Mouse (Mus musculus) cerebellum, postnatal 25 days (tissue): ENCODE results near the gene Tmem223.

ENCODE experiments used
- DNase-seq, 2 experiments: peaks; one replicate each; pipeline ENCODE4 v3.0.0; 2021; ENCODE audit warnings: mixed read lengths in 2 of 2

The Tmem223 gene

DNA sequence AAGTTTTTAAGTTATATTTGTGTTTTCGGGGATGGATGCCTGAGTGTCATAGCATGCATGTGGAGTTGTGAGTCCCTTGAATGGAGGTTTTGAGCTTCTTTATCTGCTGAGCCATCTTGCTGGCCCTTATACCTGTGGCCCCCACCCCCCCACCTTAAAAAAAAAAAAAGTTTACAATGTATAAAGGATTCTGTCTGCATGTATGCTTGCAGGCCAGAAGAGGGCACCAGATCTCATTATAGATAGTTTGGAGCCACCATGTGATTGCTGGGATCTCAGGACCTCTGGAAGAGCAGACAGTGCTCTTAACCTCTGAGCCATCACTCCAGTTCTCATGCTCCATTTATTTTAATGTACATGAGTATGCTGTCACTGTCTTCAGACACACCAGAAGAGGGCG, 23.4 kb upstream of the Tmem223 start:
- DNase-seq, result no peak

DNA sequence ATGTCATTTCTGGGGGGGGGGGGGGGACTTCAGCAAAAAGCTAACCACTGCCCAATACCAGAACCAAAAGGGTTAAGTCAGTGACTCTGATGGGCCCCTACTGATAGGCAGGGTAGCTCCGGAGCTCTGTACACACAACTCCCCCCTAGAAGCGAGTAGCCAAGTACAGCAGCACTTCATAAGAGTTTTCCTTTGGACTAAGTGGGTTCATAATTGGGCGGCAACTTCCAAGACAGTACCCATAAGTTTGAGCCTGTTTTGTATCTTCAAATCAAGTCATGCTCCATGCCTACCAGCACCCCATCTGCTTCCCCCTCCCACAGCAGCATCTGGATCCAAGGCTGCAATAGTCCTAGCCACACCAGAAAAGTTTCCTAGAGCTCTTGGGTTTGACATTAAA, 15.1 kb upstream of the Tmem223 start:
- DNase-seq, result no peak

DNA sequence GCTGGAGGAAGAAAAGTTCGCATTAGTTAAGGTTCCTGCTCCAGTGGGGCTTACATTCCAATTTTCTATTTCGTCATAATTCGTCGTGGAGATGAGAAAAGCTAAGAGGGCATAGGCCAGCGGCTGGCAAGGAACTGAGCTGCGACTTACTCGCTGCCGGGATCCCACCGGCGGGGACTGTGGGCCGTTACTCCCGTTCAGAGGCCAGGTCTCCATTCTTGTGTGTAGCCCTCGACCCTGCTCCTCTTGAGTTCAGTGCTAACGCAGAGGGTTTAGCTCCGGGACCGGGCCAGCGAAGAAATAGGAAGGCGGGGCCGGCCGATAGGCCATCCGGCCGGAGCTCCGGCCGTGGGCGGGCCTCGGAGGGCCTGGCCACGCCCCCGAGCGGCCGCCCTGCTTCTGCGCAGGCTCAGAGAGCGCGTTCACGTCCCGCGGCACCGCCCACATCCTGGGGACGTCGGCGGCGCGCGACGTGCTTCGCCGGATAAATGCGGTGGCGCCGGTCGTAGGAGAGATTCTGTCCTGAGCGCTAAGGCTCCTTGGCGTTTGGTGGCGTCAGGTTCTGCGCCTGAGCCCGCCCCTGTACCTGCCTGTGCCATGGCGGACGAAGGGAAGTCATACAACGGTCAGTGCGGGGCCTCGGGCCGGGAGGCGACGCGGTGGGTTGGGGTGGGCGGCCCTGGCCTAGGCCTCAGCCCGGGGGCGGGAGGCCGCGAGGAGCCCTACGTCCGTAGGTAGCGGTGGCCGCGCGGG, 14.0 kb upstream of the Tmem223 start, which contains the start of gene Nxf1:
Nxf1 (plus strand) TSS at position 439 of the 753 bp plus-strand sequence.
- DNase-seq, result peak; percentile 92 to 98

DNA sequence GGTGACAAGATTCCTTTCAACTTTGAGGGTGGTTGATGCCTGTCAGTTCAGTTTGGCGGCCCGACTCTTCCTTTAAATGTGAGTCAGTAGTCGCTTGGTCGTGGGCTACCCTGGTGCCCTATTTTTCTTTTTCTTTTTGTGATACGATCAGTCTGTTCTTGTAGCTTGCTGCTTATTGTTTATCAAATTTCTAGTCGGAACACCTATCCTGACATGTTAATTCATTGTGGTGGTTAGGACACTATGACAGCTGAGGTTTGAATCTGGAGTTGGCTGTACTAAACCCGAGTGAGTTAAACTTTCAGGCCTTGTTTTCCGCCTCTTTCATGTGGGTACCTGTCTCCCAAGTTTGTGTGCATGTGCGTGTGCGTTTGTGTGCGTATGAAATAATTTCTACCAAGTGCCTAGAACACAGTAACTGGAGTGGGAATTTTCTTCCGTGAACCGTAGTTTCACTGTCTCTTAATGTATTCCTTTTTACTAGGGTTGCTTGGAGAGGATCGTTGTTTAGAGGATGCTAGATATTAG, 13.3 kb upstream of the Tmem223 start:
- DNase-seq, result no peak

DNA sequence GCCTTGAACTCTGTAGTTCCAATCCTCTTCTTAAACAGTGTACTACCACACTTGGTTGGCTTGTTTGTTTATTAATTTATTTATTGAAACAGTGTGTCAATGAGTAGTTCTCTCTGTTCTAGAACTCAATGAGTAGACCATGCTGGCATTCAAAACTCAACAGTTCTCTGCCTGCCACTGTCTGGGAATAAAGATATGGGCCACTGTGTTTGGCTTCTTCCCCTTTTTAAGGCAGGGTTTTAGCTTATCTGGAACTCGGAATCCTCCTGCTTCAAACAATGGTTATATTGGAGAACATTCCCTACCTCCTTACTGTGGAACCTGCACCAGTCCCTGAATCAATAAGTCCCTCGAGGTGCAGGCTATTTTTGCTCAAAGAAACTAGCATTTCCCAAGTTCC, 11.9 kb upstream of the Tmem223 start:
- DNase-seq, result no peak

DNA sequence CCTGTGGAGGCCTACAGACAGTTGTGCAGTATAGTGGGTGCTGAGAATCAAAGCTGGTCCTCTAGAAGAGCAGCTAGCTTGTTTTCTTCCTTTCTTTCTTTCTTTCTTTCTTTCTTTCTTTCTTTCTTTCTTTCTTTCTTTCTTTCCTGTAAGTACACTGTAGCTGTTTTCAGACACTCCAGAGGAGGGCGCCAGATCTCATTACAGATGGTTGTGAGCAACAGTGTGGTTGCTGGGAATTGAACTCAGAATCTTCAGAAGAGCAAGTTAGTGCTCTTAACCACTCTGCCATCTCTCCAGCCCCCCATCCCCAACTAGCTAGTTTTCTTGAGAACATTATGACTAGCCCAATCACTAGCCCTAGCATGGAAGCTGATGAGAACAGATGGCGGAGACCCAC, 10.0 kb upstream of the Tmem223 start:
- no peak for DNase-seq

DNA sequence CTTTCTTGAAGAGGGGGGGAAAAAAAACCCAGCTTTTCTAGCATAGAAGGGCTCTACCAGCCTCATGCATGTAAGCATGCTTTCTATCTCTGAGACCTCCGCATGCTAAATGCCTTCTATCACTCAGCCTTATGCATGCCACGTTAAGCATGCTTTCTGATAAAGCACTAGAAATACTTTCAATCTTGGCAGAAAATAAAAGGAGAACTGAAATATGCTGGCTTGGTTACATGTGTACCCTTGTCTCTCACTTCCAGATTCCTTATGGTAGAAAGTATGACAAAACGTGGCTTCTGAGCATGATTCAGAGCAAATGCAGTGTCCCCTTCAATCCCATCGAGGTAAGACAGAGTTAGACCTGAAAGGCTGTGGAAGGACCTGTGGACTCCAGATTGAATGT, 7.5 kb upstream of the Tmem223 start:
- DNase-seq, result no peak

DNA sequence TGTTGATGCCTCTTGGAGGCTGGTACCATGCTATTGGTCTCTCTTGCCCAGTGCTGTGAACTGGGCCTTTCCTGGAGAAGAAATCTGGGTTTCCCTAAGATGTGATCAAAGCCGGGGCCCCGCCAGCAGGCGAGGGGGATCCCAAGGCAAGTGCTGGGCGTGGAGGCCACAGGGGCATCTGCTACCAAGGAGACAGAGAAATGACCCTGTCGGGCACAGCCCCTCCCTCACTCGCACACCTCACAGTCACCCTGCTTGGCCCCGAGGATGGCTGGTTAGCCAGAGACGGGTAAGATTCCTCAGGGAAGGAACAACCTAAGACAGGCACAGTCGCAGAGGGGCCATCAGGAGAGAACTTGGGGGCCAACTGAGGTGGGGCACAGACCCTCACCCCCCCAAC, 5.2 kb upstream of the Tmem223 start:
- DNase-seq, result no peak

DNA sequence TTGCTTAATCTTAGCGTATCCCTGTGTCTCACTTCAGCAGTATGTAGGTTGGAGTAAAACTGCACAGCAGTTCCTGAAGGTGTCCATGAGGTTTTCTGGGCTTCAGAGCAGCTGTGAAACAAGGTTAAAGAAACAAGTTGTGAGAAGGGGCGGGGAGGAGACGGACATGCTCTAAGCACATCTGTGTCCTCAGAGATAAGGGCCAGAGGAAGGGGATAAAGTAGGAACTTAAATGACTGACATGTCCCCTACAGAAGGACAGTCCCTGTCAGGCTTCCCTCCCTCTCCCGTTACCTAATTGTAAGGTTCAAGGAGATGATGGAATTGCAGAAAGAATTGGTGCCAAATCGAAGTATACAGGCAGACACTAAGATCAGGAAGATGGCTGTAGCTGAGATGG, 2.2 kb downstream of the Tmem223 start:
- no peak for DNase-seq

DNA sequence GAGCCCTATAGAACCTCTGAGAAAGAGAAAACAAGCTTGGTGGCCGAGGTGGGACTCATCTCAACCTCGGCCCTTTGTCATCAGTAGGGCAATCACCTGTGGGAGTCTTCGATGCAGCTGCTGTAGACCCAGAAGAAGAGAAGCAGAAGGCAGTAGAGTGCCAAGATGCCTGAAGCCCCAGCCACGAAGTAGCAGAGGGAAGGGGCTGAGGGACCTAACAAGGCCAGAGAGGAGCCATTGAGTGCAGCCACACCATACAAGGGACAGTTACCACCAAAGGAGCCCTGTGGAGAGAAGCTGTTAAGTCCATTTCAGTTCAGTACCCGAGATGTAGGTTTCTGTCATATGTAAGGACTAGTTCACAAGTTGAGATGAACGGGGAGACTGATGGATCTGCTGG, 2.6 kb downstream of the Tmem223 start:
- no peak for DNase-seq

DNA sequence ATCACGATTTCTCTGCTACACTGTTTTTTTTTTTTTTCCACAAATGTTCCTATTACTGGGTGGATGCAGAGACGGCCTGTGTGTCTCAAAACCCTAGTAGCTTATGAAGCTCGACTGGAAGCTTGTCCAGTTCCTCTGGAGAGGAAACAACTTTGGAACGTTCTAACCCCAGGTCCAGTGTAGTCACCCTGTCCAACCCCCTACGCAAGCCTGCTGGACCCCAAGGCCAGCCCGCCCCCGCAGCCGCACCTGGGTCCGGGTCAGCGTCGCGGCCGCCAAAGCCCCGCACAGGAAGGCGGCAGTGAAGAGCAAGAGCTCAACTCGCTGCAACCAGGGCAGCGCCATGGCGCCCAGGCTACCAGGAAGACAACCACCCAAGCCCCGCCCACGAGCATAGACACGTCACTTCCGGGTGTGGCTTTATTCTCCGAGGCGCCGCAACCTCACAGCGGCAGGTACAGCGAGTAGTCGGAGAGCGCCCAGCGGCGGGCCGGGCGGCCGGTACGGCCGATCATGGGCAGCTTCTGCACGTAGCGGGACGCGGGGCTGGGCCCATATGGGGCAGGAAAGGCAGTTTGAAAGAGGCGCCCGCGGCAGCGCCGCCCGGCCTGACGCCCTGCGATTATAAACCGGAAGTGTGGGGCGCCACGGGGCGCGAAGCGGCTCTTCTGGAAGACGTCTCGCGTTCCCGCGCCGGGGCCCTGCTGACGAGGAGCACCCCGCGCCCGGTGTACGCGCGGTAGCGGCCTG, 3.5 kb downstream of the Tmem223 start, which contains the start of gene Tmem179b:
Tmem179b (minus strand) TSS at position 382 of the 750 bp plus-strand sequence.
- DNase-seq, result peak; percentile 98 to 99

DNA sequence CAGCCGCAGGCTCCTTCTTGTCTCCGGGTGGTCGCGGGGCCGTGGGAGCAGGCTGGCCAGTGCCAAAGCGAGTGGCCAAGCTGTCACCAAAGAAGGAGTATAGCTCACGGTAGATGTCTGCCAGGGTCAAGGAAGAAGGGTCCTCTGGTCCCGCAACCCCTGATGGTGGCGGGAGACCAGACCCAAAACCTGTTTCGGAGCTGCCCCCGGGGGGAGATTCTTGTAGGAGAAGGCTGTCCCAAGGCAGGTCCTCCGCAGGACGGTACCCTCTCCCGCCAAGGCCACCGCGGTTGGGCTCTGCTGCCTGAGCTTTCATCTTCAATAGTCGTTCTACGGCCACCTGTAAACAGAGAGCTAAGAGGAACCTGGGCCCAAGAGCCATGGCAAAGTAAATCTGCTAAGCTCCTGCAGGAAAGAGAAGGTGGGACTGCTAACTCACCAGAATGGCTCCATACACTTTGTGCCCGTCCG, 4.2 kb downstream of the Tmem223 start:
- DNase-seq, result no peak

DNA sequence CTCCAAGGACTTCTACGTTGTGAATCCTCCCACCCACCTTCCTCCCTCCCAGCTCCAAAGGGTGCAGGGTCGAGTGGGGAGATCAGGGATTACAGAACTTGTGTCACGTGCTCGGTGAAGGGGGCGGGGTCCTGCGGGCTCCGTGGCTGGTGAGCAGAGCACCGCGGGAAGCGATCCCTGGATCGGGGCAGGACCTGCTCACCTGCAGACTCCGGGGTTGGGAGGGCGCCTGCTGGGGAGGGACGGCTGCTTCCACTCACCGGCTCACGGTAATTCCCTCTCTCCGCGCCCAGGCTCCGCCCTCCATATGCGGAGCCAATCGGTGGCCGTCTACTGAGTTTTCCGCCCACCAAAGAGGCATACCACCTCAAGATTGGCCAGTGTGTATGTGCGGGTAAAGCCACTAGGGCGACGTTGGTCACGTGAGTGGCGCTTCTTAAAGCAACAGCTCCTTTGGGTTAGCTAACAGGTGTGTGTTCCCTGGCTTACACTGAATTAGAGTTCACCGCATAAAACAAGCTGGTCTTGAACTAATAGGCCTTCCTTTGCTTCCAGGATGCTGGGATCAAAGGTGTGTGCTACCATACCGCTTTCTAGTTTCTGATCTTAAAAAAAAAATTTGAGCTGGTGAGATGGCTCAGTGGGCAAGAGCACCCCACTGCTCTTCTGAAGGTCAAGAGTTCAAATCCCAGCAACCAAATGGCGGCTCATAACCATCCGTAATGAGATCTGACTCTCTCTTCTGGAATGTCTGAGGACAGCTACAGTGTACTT, 15.4 kb downstream of the Tmem223 start, which contains the start of gene Taf6l:
Taf6l (minus strand) TSS at position 410 of the 774 bp plus-strand sequence.
- DNase-seq, result peak; percentile 89 to 93

DNA sequence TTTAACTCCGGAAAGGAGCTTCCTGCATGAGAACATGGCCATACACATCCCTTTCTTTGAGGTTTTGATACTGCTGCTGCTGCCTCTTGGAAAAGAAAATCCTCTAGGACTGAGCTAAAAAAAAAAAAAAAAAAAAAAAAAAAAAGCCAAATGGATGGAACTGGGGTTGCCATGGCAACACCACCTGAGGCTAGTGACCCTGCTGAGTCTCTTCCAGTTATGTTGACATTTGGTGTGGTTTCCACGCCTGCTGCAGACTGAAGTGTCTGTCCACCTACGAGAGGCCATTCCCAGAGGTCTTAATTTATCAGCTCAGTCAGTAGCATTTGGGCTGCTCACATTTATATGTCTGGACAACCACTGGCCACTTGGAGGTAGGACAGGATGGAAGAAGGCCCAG, 17.7 kb downstream of the Tmem223 start:
- peak; percentile 37 to 69 for DNase-seq

DNA sequence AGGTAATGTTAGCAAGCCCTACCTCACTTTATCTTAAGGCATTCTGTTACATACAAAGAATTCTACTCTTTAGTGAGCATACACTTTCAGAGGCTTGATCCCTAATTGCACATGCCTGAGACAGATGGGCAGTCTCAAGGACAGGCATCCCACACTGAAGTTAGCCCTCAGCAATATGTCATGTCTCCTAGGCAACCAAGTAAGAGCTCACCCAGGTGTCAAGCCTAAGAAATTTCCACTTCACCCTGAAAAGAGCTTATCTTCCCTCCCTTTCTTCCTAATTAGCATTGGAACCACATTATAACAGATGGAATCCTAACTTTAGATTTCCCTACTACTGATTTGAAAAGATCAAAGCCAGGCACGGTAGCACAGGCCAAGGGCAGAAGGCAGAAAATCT, 18.4 kb downstream of the Tmem223 start:
- DNase-seq, result no peak

DNA sequence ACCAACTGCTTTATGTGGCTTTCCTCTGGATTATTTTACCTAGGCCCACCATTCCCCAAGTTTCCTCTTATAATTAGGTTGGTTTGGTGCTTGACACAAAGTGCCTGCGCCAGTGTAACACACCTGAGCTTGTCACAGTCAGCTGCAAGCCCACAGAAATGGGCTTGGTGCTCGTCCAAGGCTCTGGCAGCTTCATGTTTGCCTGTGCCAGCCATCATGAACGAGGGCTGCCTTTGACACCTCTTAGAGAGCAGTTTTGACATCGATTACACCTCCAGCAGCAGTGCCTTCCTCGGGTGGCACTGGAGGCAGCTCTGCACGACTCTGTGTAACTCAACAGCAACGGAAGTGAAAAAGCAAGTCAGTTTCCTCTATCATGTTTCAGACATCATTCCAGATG, 19.4 kb downstream of the Tmem223 start:
- DNase-seq, result no peak

DNA sequence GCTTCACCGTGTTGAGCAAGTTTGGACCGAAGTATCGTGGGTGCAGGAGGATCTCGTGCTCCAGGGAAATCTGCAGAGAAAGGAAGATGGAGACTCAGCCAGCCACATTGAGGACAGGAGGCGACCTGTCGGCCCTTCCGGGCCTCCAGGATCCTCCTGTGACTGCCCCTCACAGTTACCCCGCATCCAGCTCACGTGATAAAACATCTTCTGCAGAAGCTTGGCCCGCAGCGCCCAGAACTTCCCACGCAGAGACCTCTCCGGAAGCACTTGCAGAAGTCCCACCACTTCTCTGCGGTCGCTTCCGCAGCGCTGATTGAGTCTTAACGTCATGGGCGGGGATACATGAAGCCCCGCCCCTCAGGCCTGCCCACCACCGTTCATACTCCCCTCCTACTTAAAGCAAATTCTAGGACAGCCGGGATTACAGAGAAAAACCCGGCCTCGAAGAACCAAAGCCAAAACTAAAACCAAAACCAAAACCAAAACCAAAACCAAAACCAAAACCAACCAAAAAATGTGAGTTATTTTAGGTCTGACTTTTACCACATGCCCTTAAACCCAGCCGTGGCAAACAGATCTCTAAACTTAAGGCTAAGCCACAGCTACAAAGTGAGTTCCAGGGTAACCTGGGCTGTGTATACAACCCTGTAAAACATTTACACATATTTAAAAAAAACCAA, 27.6 kb downstream of the Tmem223 start, which contains the start of gene Polr2g:
Polr2g (minus strand) TSS at position 314 of the 683 bp plus-strand sequence.
- peak; percentile 86 to 93 for DNase-seq

DNA sequence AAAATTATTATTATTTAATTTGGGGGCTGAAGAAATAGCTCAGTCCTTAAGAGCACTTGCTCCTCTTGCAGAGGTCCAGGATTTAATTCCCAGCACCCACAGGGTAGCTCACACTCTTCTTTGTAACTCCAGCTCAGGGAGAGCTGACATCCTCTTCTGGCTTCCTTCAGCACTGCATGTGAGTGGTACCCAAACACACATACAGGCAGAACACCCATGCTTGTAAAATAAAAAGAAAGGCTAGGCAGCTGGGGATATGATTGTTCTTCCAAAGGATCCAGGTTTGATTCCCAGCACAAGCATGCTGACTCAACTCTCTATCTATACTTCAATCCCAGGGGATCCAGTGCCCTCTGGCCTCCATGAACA, 28.1 kb downstream of the Tmem223 start:
- DNase-seq, result no peak

DNA sequence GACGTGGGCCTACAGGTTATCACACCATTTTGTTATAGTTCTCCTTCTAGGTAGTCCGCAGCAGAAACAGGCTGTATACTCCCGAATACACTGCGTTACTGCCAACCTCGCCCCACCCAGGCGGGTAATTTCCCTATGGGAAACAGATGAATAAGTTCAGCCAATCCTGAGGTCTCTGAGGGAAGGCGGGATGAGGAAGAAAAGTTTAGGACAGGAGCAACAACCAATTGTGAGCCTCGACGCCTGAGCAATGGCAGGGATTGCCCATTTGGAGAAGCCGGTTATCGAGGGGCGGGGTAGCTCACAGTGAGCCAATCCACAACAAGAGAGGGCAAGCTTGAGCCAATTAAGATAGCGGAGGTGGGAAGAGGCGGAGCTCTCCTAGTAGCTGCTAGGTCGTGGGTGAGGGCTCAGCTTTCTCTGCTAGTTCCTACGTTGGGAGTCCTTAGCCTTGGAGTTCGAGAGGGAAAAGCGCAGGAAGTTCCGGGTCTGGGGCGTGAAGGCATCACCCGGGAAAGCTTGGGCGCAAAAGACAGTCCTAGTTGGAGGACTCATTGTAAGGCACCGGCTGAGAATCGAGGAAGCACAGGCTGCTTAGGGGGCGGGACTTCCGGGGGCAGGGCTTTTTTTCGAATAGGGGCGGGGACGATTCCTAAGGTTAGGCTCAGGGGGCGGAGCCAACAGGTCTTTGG, 31.5 kb downstream of the Tmem223 start, which contains the start of gene Zbtb3:
Zbtb3 (plus strand) TSS at position 426 of the 692 bp plus-strand sequence.
- DNase-seq, result peak; percentile 93 to 94

DNA sequence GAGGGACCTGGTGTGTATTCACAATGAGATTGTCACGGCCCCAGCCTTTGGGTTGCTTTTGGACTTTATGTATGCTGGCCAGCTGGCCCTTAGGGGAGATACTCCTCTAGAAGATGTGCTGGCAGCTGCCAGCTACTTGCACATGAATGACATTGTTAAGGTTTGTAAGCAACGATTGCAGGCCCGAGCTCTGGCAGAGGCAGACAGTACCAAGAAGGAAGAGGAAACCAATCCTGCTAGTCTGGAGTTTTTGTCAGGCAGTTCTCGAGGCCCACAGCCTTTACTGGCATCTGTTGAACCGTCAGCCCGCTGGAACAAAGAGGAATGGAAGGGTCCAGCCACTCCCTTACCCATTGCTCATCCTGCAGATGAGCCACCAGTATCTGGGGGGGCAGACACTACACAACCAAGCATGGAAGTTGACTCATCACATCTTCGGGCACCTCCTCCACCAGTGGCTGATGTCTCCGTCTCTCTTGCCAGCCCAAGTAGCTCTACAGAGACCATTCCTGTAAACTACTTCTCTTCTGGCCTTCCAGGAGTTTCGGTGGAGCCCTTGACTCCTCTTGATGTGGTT, 32.5 kb downstream of the Tmem223 start:
- no peak for DNase-seq
